Mouse (Mus musculus): ENCODE results near the gene Rlim. TPM values are rescaled to one million over a fixed set of nuclear protein-coding genes. Genes with fewer than 3 reads are reported as not detected.

Rlim gene
- total RNA-seq (2018; cell fraction: chromatin; rRNA removed): 100 to 1,000 TPM in 24 of 26 experiments, 10 to 100 TPM in 2; 74.0 to 185 (median 136) TPM
- total RNA-seq (2018; cell fraction: cytosol; rRNA removed): 10 to 100 TPM; 63.5 to 93.0 (median 73.9) TPM
- total RNA-seq (2018; cell fraction: nucleus; rRNA removed): 100 to 1,000 TPM; 107 to 188 (median 135) TPM
- polyA plus RNA-seq (2018): 24.6 to 30.9 TPM (median 27.9 TPM) in 3 replicates

- peak within 1 kb of the TSS; percentile 72 for H3K27ac ChIP-seq
Observed at GRCm38 (mm10) chrX:103981169-103981689, at the start of gene Rlim. Gene Rlim (minus strand): TSS chrX:103981284.

GRCm38 (mm10) chrX:104017196-104017595 is 36.1 kb upstream of the Rlim start:
- 89% methylated on average over 1 of the region's 1 CpGs for WGBS (ENCODE audit: missing documents)
- Histone ChIP-seq H3K36me3 (ENCODE audit: inconsistent target) (no peaks in the 10 kb centered on the region), H3K79me2 (ENCODE audit: inconsistent target) (no peaks in the 10 kb centered on the region)

More at GRCm38 (mm10) chrX:103981169-103981689, at the start of gene Rlim:
- 16% methylated on average over 20 of the region's 27 CpGs for WGBS (ENCODE audit: missing documents)
- Histone ChIP-seq H3K36me3 (ENCODE audit: inconsistent target) (no peaks in the 10 kb centered on the region), H3K4me3 (ENCODE audit: inconsistent target) (peak within 1 kb of the TSS; percentile 67), H3K79me2 (ENCODE audit: inconsistent target) (peaks cover 44% of the 10 kb centered on the region)

GRCm38 (mm10) chrX:104015048-104015447 is 34.0 kb upstream of the Rlim start:
- no peak overlapping the region for H3K4me3 ChIP-seq (ENCODE audit: inconsistent target)
- no peaks in the 10 kb centered on the region for H3K79me2 ChIP-seq (ENCODE audit: inconsistent target)
- WGBS (ENCODE audit: missing documents): 65% methylated on average over 4 of the region's 4 CpGs
- H3K36me3 ChIP-seq (ENCODE audit: inconsistent target): no peaks in the 10 kb centered on the region
- H3K27ac ChIP-seq: no peak overlapping the region

More at GRCm38 (mm10) chrX:104017196-104017595, 36.1 kb upstream of the Rlim start:
- no peak overlapping the region for H3K27ac ChIP-seq
- H3K4me3 ChIP-seq (ENCODE audit: inconsistent target): no peak overlapping the region

GRCm38 (mm10) chrX:104013318-104013811 is 32.3 kb upstream of the Rlim start:
- Histone ChIP-seq H3K27ac (no peak overlapping the region), H3K79me2 (ENCODE audit: inconsistent target) (no peaks in the 10 kb centered on the region), H3K36me3 (ENCODE audit: inconsistent target) (no peaks in the 10 kb centered on the region), H3K4me3 (ENCODE audit: inconsistent target) (no peak overlapping the region)
- 36% methylated on average over 4 of the region's 4 CpGs for WGBS (ENCODE audit: missing documents)

- Histone ChIP-seq H3K4me3 (ENCODE audit: inconsistent target) (no peak overlapping the region), H3K27ac (no peak overlapping the region), H3K79me2 (ENCODE audit: inconsistent target) (no peaks in the 10 kb centered on the region), H3K36me3 (ENCODE audit: inconsistent target) (no peaks in the 10 kb centered on the region)
- 90% methylated on average over 3 of the region's 3 CpGs for WGBS (ENCODE audit: missing documents)
Observed at GRCm38 (mm10) chrX:103994741-103995140, 13.7 kb upstream of the Rlim start.

- no peaks in the 10 kb centered on the region for H3K79me2 ChIP-seq (ENCODE audit: inconsistent target)
- no peak overlapping the region for H3K4me3 ChIP-seq (ENCODE audit: inconsistent target)
- WGBS (ENCODE audit: missing documents): 87% methylated on average over 6 of the region's 6 CpGs
- H3K27ac ChIP-seq: no peak overlapping the region
- no peaks in the 10 kb centered on the region for H3K36me3 ChIP-seq (ENCODE audit: inconsistent target)
Observed at GRCm38 (mm10) chrX:103993864-103994263, 12.8 kb upstream of the Rlim start.

GRCm38 (mm10) chrX:103991702-103992101 is 10.6 kb upstream of the Rlim start:
- no peak overlapping the region for H3K27ac ChIP-seq
- H3K36me3 ChIP-seq (ENCODE audit: inconsistent target): no peaks in the 10 kb centered on the region
- WGBS (ENCODE audit: missing documents): 40% methylated on average over 10 of the region's 10 CpGs
- H3K4me3 ChIP-seq (ENCODE audit: inconsistent target): no peak overlapping the region
- H3K79me2 ChIP-seq (ENCODE audit: inconsistent target): no peaks in the 10 kb centered on the region

- Histone ChIP-seq H3K27ac (no peak overlapping the region), H3K36me3 (ENCODE audit: inconsistent target) (no peaks in the 10 kb centered on the region), H3K4me3 (ENCODE audit: inconsistent target) (no peak overlapping the region), H3K79me2 (ENCODE audit: inconsistent target) (no peaks in the 10 kb centered on the region)
- 69% methylated on average over 2 of the region's 2 CpGs for WGBS (ENCODE audit: missing documents)
Observed at GRCm38 (mm10) chrX:103990392-103990791, 9.3 kb upstream of the Rlim start.

- WGBS (ENCODE audit: missing documents): 81% methylated on average over 12 of the region's 12 CpGs
- Histone ChIP-seq H3K79me2 (ENCODE audit: inconsistent target) (no peaks in the 10 kb centered on the region), H3K36me3 (ENCODE audit: inconsistent target) (no peaks in the 10 kb centered on the region), H3K27ac (no peak overlapping the region), H3K4me3 (ENCODE audit: inconsistent target) (no peak overlapping the region)
Observed at GRCm38 (mm10) chrX:103987215-103987964, 6.3 kb upstream of the Rlim start.

- WGBS (ENCODE audit: missing documents): 78% methylated on average over 6 of the region's 6 CpGs
- no peaks in the 10 kb centered on the region for H3K36me3 ChIP-seq (ENCODE audit: inconsistent target)
- no peak overlapping the region for H3K4me3 ChIP-seq (ENCODE audit: inconsistent target)
- H3K27ac ChIP-seq: no peak overlapping the region
- no peaks in the 10 kb centered on the region for H3K79me2 ChIP-seq (ENCODE audit: inconsistent target)
Observed at GRCm38 (mm10) chrX:103986159-103986558, 5.1 kb upstream of the Rlim start.

GRCm38 (mm10) chrX:103984992-103985391 is 3.9 kb upstream of the Rlim start:
- H3K36me3 ChIP-seq (ENCODE audit: inconsistent target): no peaks in the 10 kb centered on the region
- H3K4me3 ChIP-seq (ENCODE audit: inconsistent target): no peak overlapping the region
- no peak overlapping the region for H3K27ac ChIP-seq
- WGBS (ENCODE audit: missing documents): 80% methylated on average over 5 of the region's 5 CpGs
- peaks cover 6% of the 10 kb centered on the region for H3K79me2 ChIP-seq (ENCODE audit: inconsistent target)

GRCm38 (mm10) chrX:103981806-103982205 is 722 bp upstream of the Rlim start:
- WGBS (ENCODE audit: missing documents): 81% methylated on average over 10 of the region's 10 CpGs
- Histone ChIP-seq H3K4me3 (ENCODE audit: inconsistent target) (no peak overlapping the region; the same call in 1 of the 2 replicates), H3K79me2 (ENCODE audit: inconsistent target) (peaks cover 38% of the 10 kb centered on the region), H3K27ac (peak overlapping the region; percentile 41), H3K36me3 (ENCODE audit: inconsistent target) (no peaks in the 10 kb centered on the region)

- peak overlapping the region; percentile 72 for H3K27ac ChIP-seq
- 23% methylated on average over 41 of the region's 51 CpGs for WGBS (ENCODE audit: missing documents)
- peaks cover 49% of the 10 kb centered on the region for H3K79me2 ChIP-seq (ENCODE audit: inconsistent target)
- H3K36me3 ChIP-seq (ENCODE audit: inconsistent target): no peaks in the 10 kb centered on the region
- peak overlapping the region; percentile 67 for H3K4me3 ChIP-seq (ENCODE audit: inconsistent target)
Observed at GRCm38 (mm10) chrX:103980590-103981168, 405 bp downstream of the Rlim start.

- peak overlapping the region; percentile 67 for H3K4me3 ChIP-seq (ENCODE audit: inconsistent target)
- peak overlapping the region; percentile 72 for H3K27ac ChIP-seq
- no peaks in the 10 kb centered on the region for H3K36me3 ChIP-seq (ENCODE audit: inconsistent target)
- peaks cover 56% of the 10 kb centered on the region for H3K79me2 ChIP-seq (ENCODE audit: inconsistent target)
- whole genome bisulfite sequencing (ENCODE audit: missing documents): 24% methylated on average over 12 of the region's 12 CpGs
Observed at GRCm38 (mm10) chrX:103980036-103980435, 1.0 kb downstream of the Rlim start.

GRCm38 (mm10) chrX:103939701-103940100 is 41.4 kb downstream of the Rlim start:
- Histone ChIP-seq H3K27ac (no peak overlapping the region), H3K4me3 (ENCODE audit: inconsistent target) (no peak overlapping the region), H3K36me3 (ENCODE audit: inconsistent target) (no peaks in the 10 kb centered on the region), H3K79me2 (ENCODE audit: inconsistent target) (no peaks in the 10 kb centered on the region)
- WGBS (ENCODE audit: missing documents): 90% methylated on average over 3 of the region's 3 CpGs
